Mouse (Mus musculus) liver, embryonic 11.5 days (tissue): Measurements from ENCODE around the gene Atf4. TPM values are rescaled to one million over a fixed set of nuclear protein-coding genes. Genes with fewer than 3 reads are reported as not detected.

Source experiments
- ATAC-seq: fragments of 200-750 bp; cut with Nextera tagmentation; replicated peaks from 2 replicates; pipeline ENCODE4 v1.8.0; 2017; ENCODE audit warnings: moderate number of reproducible peaks, mild to moderate bottlenecking, moderate TSS enrichment, moderate library complexity; ENCODE audit not compliant: low FRiP score
- DNase-seq: peaks from one replicate; pipeline ENCODE4 v3.0.0-alpha.2; 2017; ENCODE audit warnings: low spot score
- H3K27ac ChIP-seq: fragments of 300-500 bp; sonication (generic); 2 replicates; pipeline ENCODE4 v1.5.1; 2014; ENCODE audit warnings: mild to moderate bottlenecking, low read depth, low read length, control low read depth
- H3K27me3 ChIP-seq: fragments of 300-500 bp; sonication (generic); replicated peaks from 2 replicates; pipeline ENCODE4 v1.6.1; 2014; ENCODE audit warnings: low read length, mixed read lengths; ENCODE audit not compliant: control insufficient read depth, insufficient read depth
- H3K36me3 ChIP-seq: fragments of 300-500 bp; sonication (generic); 2 replicates; pipeline ENCODE4 v1.6.1; 2014; ENCODE audit warnings: mild to moderate bottlenecking, low read length, moderate library complexity, mixed read lengths; ENCODE audit not compliant: control insufficient read depth, insufficient read depth
- H3K4me1 ChIP-seq: fragments of 300-500 bp; sonication (generic); replicated peaks from 2 replicates; pipeline ENCODE4 v1.6.1; 2014; ENCODE audit warnings: low read length, mixed read lengths; ENCODE audit not compliant: control insufficient read depth, insufficient read depth
- H3K4me2 ChIP-seq: fragments of 300-500 bp; sonication (generic); 2 replicates; pipeline ENCODE4 v1.6.1; 2014; ENCODE audit warnings: mild to moderate bottlenecking, control low read depth, moderate library complexity
- H3K4me3 ChIP-seq: fragments of 300-500 bp; sonication (generic); 2 replicates; pipeline ENCODE4 v1.5.1; 2014; ENCODE audit warnings: low read depth, low read length, control low read depth
- H3K9ac ChIP-seq: fragments of 300-500 bp; sonication (generic); 2 replicates; pipeline ENCODE4 v1.6.1; 2014; ENCODE audit warnings: low read depth, low read length, control low read depth
- H3K9me3 ChIP-seq: fragments of 300-500 bp; sonication (generic); 2 replicates; pipeline ENCODE4 v1.6.1; 2016; ENCODE audit warnings: low read length, inconsistent platforms, mixed read lengths; ENCODE audit not compliant: control insufficient read depth
- WGBS: fragments of 180-500 bp; shearing (Covaris S2); extraction: QIAGEN DNeasy Blood & Tissue Kit; methylation state at CpG from one replicate; pipeline ENCODE4 v1.1.7; 2014; 5-methylcytosine and 5-hydroxymethylcytosine counted together
- polyA plus RNA-seq: library from polyadenylated mRNA; unstranded; fragments of >200 nt; fragmentation: Nextera tagmentation; extraction: Ambion mirVana; gene quantifications from 2 replicates; pipeline ENCODE4 v1.2.1, GENCODE M21; 2014

Atf4 gene
- polyA plus RNA-seq = 186 and 188 TPM in 2 replicates

DNA sequence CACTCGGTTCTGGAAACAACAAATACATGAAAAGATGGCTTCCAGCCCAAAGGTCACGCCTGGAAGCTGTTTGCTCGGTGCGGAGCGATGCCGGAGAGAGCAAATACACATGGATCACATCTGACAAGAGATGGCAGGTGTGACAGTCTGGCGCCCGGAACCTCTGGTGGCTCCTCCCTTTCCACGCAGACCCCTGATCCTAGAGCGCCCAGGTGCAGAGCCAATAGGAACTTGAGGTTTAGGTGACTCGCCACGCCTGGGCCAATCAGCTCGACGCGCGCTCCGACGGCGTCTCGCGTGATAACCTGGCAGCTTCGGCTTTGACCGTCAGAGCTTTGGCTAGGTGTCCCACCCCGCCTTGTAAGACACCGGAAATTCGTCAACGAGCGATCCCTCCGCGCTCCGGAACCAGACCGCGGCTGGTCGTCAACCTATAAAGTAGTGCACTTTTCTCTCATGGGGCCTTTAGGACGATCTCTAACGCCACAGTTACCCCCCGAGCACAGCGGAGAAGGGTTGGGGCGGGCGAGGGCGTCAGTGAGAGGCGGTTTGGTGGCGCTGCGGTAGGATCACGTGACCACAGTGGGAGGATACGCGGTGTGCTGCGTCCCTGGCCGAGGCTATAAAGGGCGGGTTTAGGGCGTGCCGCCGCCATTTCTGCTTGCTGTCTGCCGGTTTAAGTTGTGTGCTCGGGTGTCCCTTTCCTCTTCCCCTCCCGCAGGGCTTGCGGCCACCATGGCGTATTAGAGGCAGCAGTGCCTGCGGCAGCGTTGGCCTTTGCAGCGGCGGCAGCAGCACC lies at the start of gene Atf4:
Atf4 (plus strand) TSS at position 338 of the 799 bp plus-strand sequence.
- under 1% methylated on average over 62 of the region's 62 CpGs for WGBS
- Histone ChIP-seq H3K36me3 (peaks cover 28% of the 10 kb centered on the region), H3K27me3 (no peaks in the 10 kb centered on the region)

GRCm38 (mm10) chr15:80206057-80206565 lies 48.9 kb upstream of the Atf4 start:
- WGBS = 80% methylated on average over 3 of the region's 3 CpGs
- Histone ChIP-seq H3K9ac (no peak overlapping the region), H3K36me3 (no peaks in the 10 kb centered on the region), H3K27me3 (no peaks in the 10 kb centered on the region; the same call in none of the 2 replicates), H3K9me3 (no peaks in the 10 kb centered on the region), H3K4me3 (no peak overlapping the region), H3K4me2 (no peak overlapping the region), H3K4me1 (no peaks in the 10 kb centered on the region), H3K27ac (no peak overlapping the region)
- ATAC-seq = no peak
- no peak for DNase-seq

More for the DNA sequence above, at the start of gene Atf4:
- peak; percentile 96 for DNase-seq
- Histone ChIP-seq H3K4me2 (peak within 1 kb of the TSS; percentile 99), H3K9ac (peak within 1 kb of the TSS; percentile 100), H3K4me3 (peak within 1 kb of the TSS; percentile 99), H3K9me3 (no peaks in the 10 kb centered on the region), H3K27ac (peak within 1 kb of the TSS; percentile 99), H3K4me1 (peaks cover 58% of the 10 kb centered on the region)
- ATAC-seq = peak; percentile 88

GRCm38 (mm10) chr15:80208446-80208845 lies 46.5 kb upstream of the Atf4 start:
- peaks cover 7% of the 10 kb centered on the region for H3K27me3 ChIP-seq
- H3K27ac ChIP-seq = no peak overlapping the region
- no peaks in the 10 kb centered on the region for H3K9me3 ChIP-seq
- ATAC-seq (no peak), DNase-seq (no peak)
- H3K36me3 ChIP-seq = no peaks in the 10 kb centered on the region
- H3K4me1 ChIP-seq = no peaks in the 10 kb centered on the region
- no peak overlapping the region for H3K4me2 ChIP-seq
- no peak overlapping the region for H3K9ac ChIP-seq
- 36% methylated on average over 4 of the region's 4 CpGs for WGBS
- H3K4me3 ChIP-seq = no peak overlapping the region

DNA sequence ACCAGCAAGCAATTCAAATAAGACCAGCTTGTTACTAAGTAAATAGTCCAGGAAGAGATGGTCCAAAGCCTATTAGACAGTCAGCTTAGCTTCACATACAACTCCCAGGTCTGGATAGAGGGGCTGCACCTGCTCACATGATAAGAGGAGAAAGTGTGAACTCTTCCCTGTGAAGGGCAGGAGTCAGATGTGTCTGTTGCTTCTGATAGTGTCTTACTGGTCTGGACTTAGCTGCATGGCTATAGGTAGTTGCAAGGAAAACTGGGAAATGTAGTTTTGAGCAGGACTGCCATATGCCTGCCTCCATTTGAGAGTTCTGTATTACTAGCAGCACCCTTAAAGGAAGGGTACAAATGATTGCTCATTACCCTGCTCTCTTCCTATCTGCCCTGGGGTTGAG lies 41.3 kb upstream of the Atf4 start:
- Histone ChIP-seq H3K27me3 (peaks cover 7% of the 10 kb centered on the region; the same call in 1 of the 2 replicates), H3K4me2 (no peak overlapping the region), H3K9me3 (no peaks in the 10 kb centered on the region), H3K4me3 (no peak overlapping the region), H3K4me1 (no peaks in the 10 kb centered on the region), H3K36me3 (no peaks in the 10 kb centered on the region), H3K9ac (no peak overlapping the region), H3K27ac (no peak overlapping the region)
- peak; percentile 74 for ATAC-seq
- no peak for DNase-seq

- Histone ChIP-seq H3K4me2 (no peak overlapping the region), H3K9me3 (no peaks in the 10 kb centered on the region), H3K36me3 (no peaks in the 10 kb centered on the region), H3K4me3 (no peak overlapping the region), H3K9ac (no peak overlapping the region), H3K27me3 (peaks cover 7% of the 10 kb centered on the region; the same call in 1 of the 2 replicates), H3K27ac (no peak overlapping the region), H3K4me1 (peaks cover 7% of the 10 kb centered on the region)
- DNase-seq = no peak
- no peak for ATAC-seq
- WGBS = 17% methylated on average over 10 of the region's 10 CpGs
Measured at GRCm38 (mm10) chr15:80215716-80216479, 39.1 kb upstream of the Atf4 start.

DNA sequence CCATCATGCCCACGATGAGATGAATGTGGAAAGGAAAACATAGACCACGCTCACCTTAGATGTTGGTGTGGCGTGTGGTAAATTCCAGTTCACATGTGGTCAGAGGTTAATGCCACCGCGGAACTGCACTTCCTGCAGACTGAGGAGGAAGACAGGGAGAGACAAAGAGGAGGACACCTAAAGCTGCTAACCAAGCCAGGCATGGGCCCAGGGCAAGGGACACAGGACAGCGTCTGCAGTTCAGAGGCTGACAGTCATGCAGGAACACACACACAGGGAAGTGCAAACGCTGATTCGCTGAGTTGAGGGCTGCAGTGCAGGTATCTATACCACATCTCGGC lies 38.5 kb upstream of the Atf4 start:
- no peaks in the 10 kb centered on the region for H3K9me3 ChIP-seq
- H3K4me3 ChIP-seq = no peak overlapping the region
- WGBS = 48% methylated on average over 9 of the region's 9 CpGs
- no peak overlapping the region for H3K4me2 ChIP-seq
- H3K27ac ChIP-seq = no peak overlapping the region
- no peak for ATAC-seq
- peaks cover 7% of the 10 kb centered on the region for H3K4me1 ChIP-seq
- peaks cover 4% of the 10 kb centered on the region; the same call in 1 of the 2 replicates for H3K27me3 ChIP-seq
- H3K9ac ChIP-seq = no peak overlapping the region
- no peaks in the 10 kb centered on the region for H3K36me3 ChIP-seq
- DNase-seq = no peak

GRCm38 (mm10) chr15:80217476-80217875 lies 37.5 kb upstream of the Atf4 start:
- no peak for ATAC-seq
- H3K27ac ChIP-seq = no peak overlapping the region
- WGBS = 87% methylated on average over 10 of the region's 10 CpGs
- H3K27me3 ChIP-seq = no peaks in the 10 kb centered on the region
- H3K9ac ChIP-seq = no peak overlapping the region
- H3K9me3 ChIP-seq = no peaks in the 10 kb centered on the region
- no peak for DNase-seq
- no peak overlapping the region for H3K4me3 ChIP-seq
- H3K36me3 ChIP-seq = no peaks in the 10 kb centered on the region
- H3K4me1 ChIP-seq = peaks cover 7% of the 10 kb centered on the region
- H3K4me2 ChIP-seq = no peak overlapping the region

- DNase-seq = peak; percentile 67
- no peaks in the 10 kb centered on the region for H3K36me3 ChIP-seq
- no peak overlapping the region; the same call in 1 of the 2 replicates for H3K27ac ChIP-seq
- no peaks in the 10 kb centered on the region for H3K9me3 ChIP-seq
- H3K4me1 ChIP-seq = peaks cover 7% of the 10 kb centered on the region
- H3K4me2 ChIP-seq = peak overlapping the region; percentile 50
- no peak; the same call in 1 of the 2 replicates for ATAC-seq
- H3K27me3 ChIP-seq = no peaks in the 10 kb centered on the region
- peak overlapping the region; percentile 2; the same call in 1 of the 2 replicates for H3K4me3 ChIP-seq
- H3K9ac ChIP-seq = peak overlapping the region; percentile 13; the same call in 1 of the 2 replicates
- WGBS = 23% methylated on average over 14 of the region's 14 CpGs
Measured at GRCm38 (mm10) chr15:80219211-80219610, 35.8 kb upstream of the Atf4 start.
